Mouse (Mus musculus): ENCODE measurements around the gene Ucn.

DNA sequence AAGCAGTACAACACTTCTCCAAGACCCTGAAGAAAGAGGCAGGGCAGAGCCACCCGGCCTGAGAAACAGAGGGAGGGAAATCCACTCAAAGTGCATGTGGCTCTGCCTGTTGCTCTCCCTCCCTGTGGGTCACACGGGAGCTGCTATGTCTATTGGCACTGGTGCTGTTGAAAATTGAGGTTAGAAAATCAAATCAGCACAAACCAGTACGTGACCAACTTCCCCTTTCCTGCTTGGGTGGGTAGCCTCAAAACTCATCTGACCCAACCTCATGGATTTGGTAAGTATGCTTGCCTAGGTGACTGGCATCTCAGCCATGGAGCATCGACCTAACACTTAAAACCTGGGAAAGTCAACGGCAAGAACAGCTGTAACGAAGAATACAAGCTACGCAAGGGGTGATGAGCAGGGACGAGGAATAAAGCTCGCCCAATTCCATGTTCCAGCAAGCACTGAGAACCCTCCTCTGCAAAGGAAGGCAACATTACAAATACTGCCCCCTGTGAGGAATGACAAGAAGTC lies 32.8 kb downstream of the Ucn start, which contains the start of gene Dnajc5g:
- TF ChIP-seq JUND (IDR thresholded peaks at IDR 0.05; ENCODE audit: low read depth, low read length) (no peak), TAL1 (IDR thresholded peaks at IDR 0.05; ENCODE audit: low read length) (no peak), CTCF (IDR thresholded peaks at IDR 0.05 in 2 of 3, conservative IDR thresholded peaks at IDR 0.05 in 1 of 3; ENCODE audit: control insufficient read depth in 1 of 3, insufficient read depth in 1 of 3, low read depth in 2 of 3, low read length in 3 of 3, poor library complexity in 1 of 3, severe bottlenecking in 1 of 3) (no peak), GATA1 (IDR thresholded peaks at IDR 0.05; ENCODE audit: low read depth, low read length) (no peak), POLR2A (IDR thresholded peaks at IDR 0.05; ENCODE audit: control insufficient read depth in 1 of 2, insufficient read depth in 1 of 2, low read depth in 1 of 2, low read length in 2 of 2, poor library complexity in 1 of 2) (no peak), USF1 (IDR thresholded peaks at IDR 0.05; ENCODE audit: low read depth, low read length) (no peak), UBTF (IDR thresholded peaks at IDR 0.05; ENCODE audit: borderline replicate concordance, insufficient read depth, low read depth, low read length) (no peak), SIN3A (IDR thresholded peaks at IDR 0.05; ENCODE audit: low read length) (no peak), E2F4 (IDR thresholded peaks at IDR 0.05; ENCODE audit: borderline replicate concordance, low read depth, low read length) (no peak), HCFC1 (IDR thresholded peaks at IDR 0.05; ENCODE audit: low read depth, low read length) (no peak), EP300 (IDR thresholded peaks at IDR 0.05; ENCODE audit: low read depth in 1 of 2, low read length in 2 of 2) (0 out of 4 replicates have a peak, but pooled peaks of 1 of the 2 experiments have one; percentile 18), ZNF384 (IDR thresholded peaks at IDR 0.05; ENCODE audit: low read depth, low read length) (no peak), ELF1 (IDR thresholded peaks at IDR 0.05; ENCODE audit: low read depth, low read length) (no peak), ZKSCAN1 (IDR thresholded peaks at IDR 0.05; ENCODE audit: low read depth, low read length) (no peak)

Data from MEL (cell line).